20 mouse cellular contexts compared by ENCODE assay signal in the genomic region with DNA sequence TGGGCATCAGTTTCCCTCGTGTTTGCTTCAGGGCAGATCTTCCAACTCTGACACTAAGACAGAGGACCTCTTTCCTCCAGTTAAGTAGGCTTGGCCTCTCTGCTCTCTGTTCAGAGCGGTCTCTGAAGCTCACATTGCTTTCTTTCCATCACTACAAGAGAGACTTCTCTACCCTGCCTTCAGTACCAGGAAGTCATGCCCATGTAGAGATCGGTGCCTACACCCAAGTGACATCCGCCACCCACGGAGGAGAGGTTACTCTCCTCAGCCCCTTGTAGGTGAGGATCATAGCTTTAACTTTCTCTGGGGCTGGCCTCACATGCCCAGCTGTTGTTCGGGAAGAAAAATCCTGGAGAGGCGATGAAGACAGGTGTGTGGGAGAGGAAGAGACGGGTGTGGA.
DNase-seq lines count a peak whose midpoint lies in the region; ATAC-seq and TF ChIP-seq lines count a peak whose summit lies in the region.
"Had no signal": no experiment of that assay in that cellular context is flagged by ENCODE, and none has a peak within 500 bp of the region (broad histone marks: within the 10 kb centered on the region; RNA-seq: fewer than 3 reads in every experiment).

No protein-coding gene starts in this region.

- H3K27ac ChIP-seq in heart, adult 2 months = peak overlapping the region; percentile 55; the same call in 1 of the 2 replicates
- peak overlapping the region; percentile 61 for H3K27ac ChIP-seq in thymus, adult 2 months (ENCODE audit: control insufficient read depth, insufficient read depth, low read length)
- H3K27ac ChIP-seq in embryonic facial prominence, embryonic 15.5 days (replicated peaks) = peak overlapping the region; percentile 82
- H3K27ac ChIP-seq: liver, embryonic 15.5 days had no signal

- TF ChIP-seq POLR2A in heart, adult 2 months (IDR thresholded peaks at IDR 0.05; ENCODE audit: insufficient read depth, low read depth, low read length) = no peak
- TF ChIP-seq POLR2A in thymus, adult 2 months (IDR thresholded peaks at IDR 0.05; ENCODE audit: control insufficient read depth, extremely low read depth, insufficient read depth, low read length, poor library complexity) = no peak

- ATAC-seq in embryonic facial prominence, embryonic 15.5 days (ENCODE audit: insufficient number of reproducible peaks, low FRiP score, low TSS enrichment, low read depth) = no peak
- ATAC-seq: forebrain, postnatal 0 days; lung, postnatal 0 days; midbrain, embryonic 16.5 days; Patski had no signal

- H3K4me2 ChIP-seq in embryonic facial prominence, embryonic 15.5 days (replicated peaks) = no peak overlapping the region
- H3K4me2 ChIP-seq: heart, embryonic 11.5 days; liver, embryonic 15.5 days; stomach, embryonic 15.5 days had no signal

- no peak overlapping the region for H3K9ac ChIP-seq in heart, adult 2 months (ENCODE audit: low read depth, low read length)
- H3K9ac ChIP-seq in embryonic facial prominence, embryonic 15.5 days = no peak overlapping the region
- H3K9ac ChIP-seq: forebrain, postnatal 0 days; liver, embryonic 15.5 days; stomach, embryonic 15.5 days had no signal

- no peak for TF ChIP-seq EP300 in heart, adult 2 months (IDR thresholded peaks at IDR 0.05; ENCODE audit: insufficient read depth, low read depth, low read length)

- no peak for DNase-seq in heart, adult 2 months
- no peak for DNase-seq in heart, adult 9 months (ENCODE audit: low spot score in 2 of 2)
- DNase-seq in thymus, adult 2 months = no peak
- no peak for DNase-seq in thymus, postnatal 10 days (ENCODE audit: low spot score in 2 of 2)
- DNase-seq in naive thymus-derived CD4-positive, alpha-beta T cell, adult 2 months (ENCODE audit: low read depth) = peak; percentile 87
- no peak for DNase-seq in adrenal gland, postnatal 36 days
- no peak for DNase-seq in urinary bladder, postnatal 14 days (ENCODE audit: low spot score)
- DNase-seq: cerebellum, postnatal 14 days; embryo, embryonic 11 days; forebrain, postnatal 0 days; kidney, adult 11 months; kidney, postnatal 10 days; right cerebral cortex, adult 18-20 months had no signal

- H3K9me3 ChIP-seq in embryonic facial prominence, embryonic 15.5 days (replicated peaks) = no peaks in the 10 kb centered on the region
- H3K9me3 ChIP-seq: liver, embryonic 15.5 days; stomach, embryonic 15.5 days had no signal

- no peaks in the 10 kb centered on the region for H3K27me3 ChIP-seq in heart, adult 2 months (ENCODE audit: control insufficient read depth, insufficient read depth, low read length)
- H3K27me3 ChIP-seq in thymus, adult 2 months (ENCODE audit: control insufficient read depth, insufficient read depth, low read length) = no peaks in the 10 kb centered on the region
- no peaks in the 10 kb centered on the region for H3K27me3 ChIP-seq in embryonic facial prominence, embryonic 15.5 days
- H3K27me3 ChIP-seq: liver, embryonic 15.5 days; Patski; stomach, embryonic 15.5 days had no signal

- no peak overlapping the region for H3K4me3 ChIP-seq in heart, adult 2 months
- no peak overlapping the region for H3K4me3 ChIP-seq in thymus, adult 2 months (ENCODE audit: control insufficient read depth, insufficient read depth, low read length)
- H3K4me3 ChIP-seq in embryonic facial prominence, embryonic 15.5 days (replicated peaks) = no peak overlapping the region
- H3K4me3 ChIP-seq: liver, embryonic 15.5 days; stomach, embryonic 15.5 days had no signal

- WGBS in heart, adult 2 months = 77% methylated on average over 8 of the region's 8 CpGs
- WGBS in thymus, adult 2 months = 65% methylated on average over 8 of the region's 8 CpGs
- WGBS in embryonic facial prominence, embryonic 15.5 days = 81% methylated on average over 8 of the region's 8 CpGs

- TF ChIP-seq CTCF in heart, adult 2 months (IDR thresholded peaks at IDR 0.05) = no peak
- no peak for TF ChIP-seq CTCF in thymus, adult 2 months (IDR thresholded peaks at IDR 0.05; ENCODE audit: borderline replicate concordance, control insufficient read depth, extremely low read depth, insufficient read depth, low read length, poor library complexity)

- no peaks in the 10 kb centered on the region for H3K36me3 ChIP-seq in heart, adult 2 months (ENCODE audit: control insufficient read depth, insufficient read depth, low read length)
- H3K36me3 ChIP-seq in thymus, adult 2 months (ENCODE audit: control insufficient read depth, insufficient read depth, low read length) = no peaks in the 10 kb centered on the region
- H3K36me3 ChIP-seq in embryonic facial prominence, embryonic 15.5 days = no peaks in the 10 kb centered on the region
- H3K36me3 ChIP-seq: liver, embryonic 15.5 days; stomach, embryonic 15.5 days had no signal

- peaks cover 11% of the 10 kb centered on the region for H3K4me1 ChIP-seq in heart, adult 2 months (ENCODE audit: control insufficient read depth, insufficient read depth, low read length)
- H3K4me1 ChIP-seq in thymus, adult 2 months (replicated peaks; ENCODE audit: control insufficient read depth, insufficient read depth, low read length) = peaks cover 45% of the 10 kb centered on the region
- peaks cover 59% of the 10 kb centered on the region for H3K4me1 ChIP-seq in embryonic facial prominence, embryonic 15.5 days

- intact Hi-C loops in heart, adult 2 months (cut with DNase I) = no loop called here

- no peaks in the 10 kb centered on the region for H3K79me2 ChIP-seq in heart, adult 2 months (replicated peaks; ENCODE audit: control insufficient read depth, insufficient read depth, low read length)
